Mouse (Mus musculus) intestine, embryonic 15.5 days (tissue): Measurements from ENCODE around the gene St14. TPM values are rescaled to one million over a fixed set of nuclear protein-coding genes. Genes with fewer than 3 reads are reported as not detected.
A peak's percentile ranks its signal among the peaks of the same experiment; 100 is the strongest.

Experiments used
- ATAC-seq: fragments of 200-750 bp; cut with Nextera tagmentation; 2 replicates; pipeline ENCODE4 v1.8.0; 2017; ENCODE audit warnings: moderate TSS enrichment, moderate library complexity
- H3K27ac ChIP-seq: fragments of 300-500 bp; sonication (generic); 2 replicates; pipeline ENCODE4 v1.5.1; 2015; ENCODE audit warnings: mild to moderate bottlenecking, inconsistent platforms
- H3K27me3 ChIP-seq: fragments of 300-500 bp; sonication (generic); replicated peaks from 2 replicates; pipeline ENCODE4 v1.6.1; 2015; ENCODE audit warnings: inconsistent platforms
- H3K36me3 ChIP-seq: fragments of 300-500 bp; sonication (generic); 2 replicates; pipeline ENCODE4 v1.6.1; 2015; ENCODE audit warnings: inconsistent platforms
- H3K4me1 ChIP-seq: fragments of 300-500 bp; sonication (generic); replicated peaks from 2 replicates; pipeline ENCODE4 v1.6.1; 2015; ENCODE audit warnings: inconsistent platforms
- H3K4me2 ChIP-seq: fragments of 300-500 bp; sonication (generic); replicated peaks from 2 replicates; pipeline ENCODE4 v1.6.1; 2015; ENCODE audit warnings: mild to moderate bottlenecking, inconsistent platforms
- H3K4me3 ChIP-seq: fragments of 300-500 bp; sonication (generic); replicated peaks from 2 replicates; pipeline ENCODE4 v1.5.1; 2015; ENCODE audit warnings: inconsistent platforms
- H3K9ac ChIP-seq: fragments of 300-500 bp; sonication (generic); 2 replicates; pipeline ENCODE4 v1.6.1; 2015; ENCODE audit warnings: inconsistent platforms
- H3K9me3 ChIP-seq: fragments of 300-500 bp; sonication (generic); 2 replicates; pipeline ENCODE4 v1.6.1; 2016; ENCODE audit warnings: inconsistent platforms
- whole genome bisulfite sequencing: fragments of 180-500 bp; shearing (Covaris S2); methylation state at CpG from one replicate; pipeline ENCODE4 v1.1.7; 2015; 5-methylcytosine and 5-hydroxymethylcytosine counted together
- polyA plus RNA-seq: library from polyadenylated mRNA; unstranded; fragments of >200 nt; fragmentation: Nextera tagmentation; extraction: Ambion mirVana; gene quantifications from 2 replicates; pipeline ENCODE4 v1.2.1, GENCODE M21; 2015

St14 gene
- polyA plus RNA-seq, 1 experiment from 2014 or later, result 73.9 TPM

GRCm38 (mm10) chr9:31119882-31120532 is 11.6 kb downstream of the St14 start:
- no peak overlapping the region for H3K4me3 ChIP-seq
- peak; percentile 29; the same call in 1 of the 2 replicates for ATAC-seq
- H3K4me2 ChIP-seq, result no peak overlapping the region
- H3K9me3 ChIP-seq, result no peaks in the 10 kb centered on the region
- H3K27ac ChIP-seq, result peak overlapping the region; percentile 13
- no peaks in the 10 kb centered on the region for H3K36me3 ChIP-seq
- WGBS, result 33% methylated on average over 11 of the region's 11 CpGs
- H3K27me3 ChIP-seq, result no peaks in the 10 kb centered on the region
- H3K4me1 ChIP-seq, result peaks cover 16% of the 10 kb centered on the region
- H3K9ac ChIP-seq, result no peak overlapping the region

- 46% methylated on average over 5 of the region's 5 CpGs for WGBS
- Histone ChIP-seq H3K4me2 (peak overlapping the region; percentile 26; the same call in 1 of the 2 replicates), H3K4me3 (no peak overlapping the region), H3K27ac (peak overlapping the region; percentile 45; the same call in 1 of the 2 replicates), H3K36me3 (no peaks in the 10 kb centered on the region), H3K9ac (no peak overlapping the region), H3K4me1 (peaks cover 16% of the 10 kb centered on the region), H3K9me3 (no peaks in the 10 kb centered on the region), H3K27me3 (no peaks in the 10 kb centered on the region)
- ATAC-seq, result 0 out of 2 replicates have a peak, but pooled peaks have one; percentile 8
Measured at GRCm38 (mm10) chr9:31119405-31119804, 12.2 kb downstream of the St14 start.

- 0 out of 2 replicates have a peak overlapping the region, but pooled peaks have one; percentile 45 for H3K27ac ChIP-seq
- peak; percentile 64 for ATAC-seq
- 29% methylated on average over 11 of the region's 11 CpGs for WGBS
Measured at GRCm38 (mm10) chr9:31118520-31119298, 12.9 kb downstream of the St14 start.

GRCm38 (mm10) chr9:31117488-31117887 is 14.2 kb downstream of the St14 start:
- Histone ChIP-seq H3K4me1 (peaks cover 16% of the 10 kb centered on the region), H3K9me3 (no peaks in the 10 kb centered on the region), H3K4me2 (no peak overlapping the region), H3K4me3 (no peak overlapping the region), H3K27ac (no peak overlapping the region), H3K9ac (no peak overlapping the region), H3K36me3 (no peaks in the 10 kb centered on the region), H3K27me3 (no peaks in the 10 kb centered on the region)
- WGBS, result 81% methylated on average over 6 of the region's 6 CpGs
- ATAC-seq, result no peak

More at GRCm38 (mm10) chr9:31118520-31119298, 12.9 kb downstream of the St14 start:
- Histone ChIP-seq H3K36me3 (no peaks in the 10 kb centered on the region), H3K27me3 (no peaks in the 10 kb centered on the region), H3K4me2 (peak overlapping the region; percentile 26; the same call in 1 of the 2 replicates), H3K4me3 (no peak overlapping the region), H3K4me1 (peaks cover 16% of the 10 kb centered on the region), H3K9ac (no peak overlapping the region), H3K9me3 (no peaks in the 10 kb centered on the region)

GRCm38 (mm10) chr9:31117088-31117487 is 14.6 kb downstream of the St14 start:
- no peaks in the 10 kb centered on the region for H3K36me3 ChIP-seq
- no peaks in the 10 kb centered on the region for H3K27me3 ChIP-seq
- peak; percentile 34; the same call in 1 of the 2 replicates for ATAC-seq
- no peak overlapping the region for H3K4me3 ChIP-seq
- H3K4me2 ChIP-seq, result no peak overlapping the region
- H3K9ac ChIP-seq, result no peak overlapping the region
- H3K4me1 ChIP-seq, result peaks cover 16% of the 10 kb centered on the region
- no peaks in the 10 kb centered on the region for H3K9me3 ChIP-seq
- WGBS, result 81% methylated on average over 11 of the region's 11 CpGs
- no peak overlapping the region for H3K27ac ChIP-seq

GRCm38 (mm10) chr9:31115586-31115985 is 16.1 kb downstream of the St14 start:
- no peaks in the 10 kb centered on the region for H3K9me3 ChIP-seq
- no peak overlapping the region for H3K27ac ChIP-seq
- ATAC-seq, result no peak
- H3K36me3 ChIP-seq, result no peaks in the 10 kb centered on the region
- H3K27me3 ChIP-seq, result no peaks in the 10 kb centered on the region
- H3K4me3 ChIP-seq, result no peak overlapping the region
- peaks cover 16% of the 10 kb centered on the region for H3K4me1 ChIP-seq
- no peak overlapping the region for H3K4me2 ChIP-seq
- H3K9ac ChIP-seq, result no peak overlapping the region

GRCm38 (mm10) chr9:31108464-31108863 is 23.2 kb downstream of the St14 start:
- ATAC-seq, result no peak
- H3K9me3 ChIP-seq, result no peaks in the 10 kb centered on the region
- no peak overlapping the region for H3K4me2 ChIP-seq
- H3K4me3 ChIP-seq, result no peak overlapping the region
- no peaks in the 10 kb centered on the region for H3K27me3 ChIP-seq
- H3K9ac ChIP-seq, result no peak overlapping the region
- H3K36me3 ChIP-seq, result 0 out of 2 replicates have a peak, but pooled peaks cover 5% of the 10 kb centered on the region
- WGBS, result 85% methylated on average over 8 of the region's 8 CpGs
- H3K27ac ChIP-seq, result no peak overlapping the region
- H3K4me1 ChIP-seq, result no peaks in the 10 kb centered on the region

- Histone ChIP-seq H3K4me3 (no peak overlapping the region), H3K36me3 (peaks cover 5% of the 10 kb centered on the region; the same call in 1 of the 2 replicates), H3K27ac (no peak overlapping the region), H3K4me2 (no peak overlapping the region), H3K9ac (no peak overlapping the region), H3K9me3 (no peaks in the 10 kb centered on the region), H3K27me3 (no peaks in the 10 kb centered on the region), H3K4me1 (no peaks in the 10 kb centered on the region)
- 75% methylated on average over 6 of the region's 6 CpGs for WGBS
- ATAC-seq, result no peak
Measured at GRCm38 (mm10) chr9:31098118-31098517, 33.5 kb downstream of the St14 start.

- no peak for ATAC-seq
- 78% methylated on average over 20 of the region's 20 CpGs for WGBS
- H3K36me3 ChIP-seq, result peaks cover 5% of the 10 kb centered on the region; the same call in 1 of the 2 replicates
Measured at GRCm38 (mm10) chr9:31097088-31098082, 34.3 kb downstream of the St14 start.

GRCm38 (mm10) chr9:31092833-31093195 is 38.8 kb downstream of the St14 start:
- ATAC-seq, result no peak
- Histone ChIP-seq H3K9me3 (no peaks in the 10 kb centered on the region), H3K27me3 (no peaks in the 10 kb centered on the region), H3K4me2 (no peak overlapping the region), H3K4me3 (no peak overlapping the region), H3K36me3 (no peaks in the 10 kb centered on the region), H3K27ac (no peak overlapping the region), H3K9ac (no peak overlapping the region), H3K4me1 (no peaks in the 10 kb centered on the region)
- WGBS, result 92% methylated on average over 10 of the region's 10 CpGs

More at GRCm38 (mm10) chr9:31097088-31098082, 34.3 kb downstream of the St14 start:
- H3K27me3 ChIP-seq, result no peaks in the 10 kb centered on the region
- H3K9me3 ChIP-seq, result no peaks in the 10 kb centered on the region
- no peak overlapping the region for H3K4me3 ChIP-seq
- no peak overlapping the region for H3K27ac ChIP-seq
- no peak overlapping the region for H3K4me2 ChIP-seq
- H3K9ac ChIP-seq, result no peak overlapping the region
- no peaks in the 10 kb centered on the region for H3K4me1 ChIP-seq

- ATAC-seq, result no peak
- Histone ChIP-seq H3K4me2 (no peak overlapping the region), H3K9me3 (no peaks in the 10 kb centered on the region), H3K4me1 (no peaks in the 10 kb centered on the region), H3K36me3 (no peaks in the 10 kb centered on the region), H3K27ac (no peak overlapping the region), H3K9ac (no peak overlapping the region), H3K4me3 (no peak overlapping the region), H3K27me3 (no peaks in the 10 kb centered on the region)
- 88% methylated on average over 18 of the region's 18 CpGs for WGBS
Measured at GRCm38 (mm10) chr9:31092111-31092832, 39.4 kb downstream of the St14 start.
